In the genomic region with DNA sequence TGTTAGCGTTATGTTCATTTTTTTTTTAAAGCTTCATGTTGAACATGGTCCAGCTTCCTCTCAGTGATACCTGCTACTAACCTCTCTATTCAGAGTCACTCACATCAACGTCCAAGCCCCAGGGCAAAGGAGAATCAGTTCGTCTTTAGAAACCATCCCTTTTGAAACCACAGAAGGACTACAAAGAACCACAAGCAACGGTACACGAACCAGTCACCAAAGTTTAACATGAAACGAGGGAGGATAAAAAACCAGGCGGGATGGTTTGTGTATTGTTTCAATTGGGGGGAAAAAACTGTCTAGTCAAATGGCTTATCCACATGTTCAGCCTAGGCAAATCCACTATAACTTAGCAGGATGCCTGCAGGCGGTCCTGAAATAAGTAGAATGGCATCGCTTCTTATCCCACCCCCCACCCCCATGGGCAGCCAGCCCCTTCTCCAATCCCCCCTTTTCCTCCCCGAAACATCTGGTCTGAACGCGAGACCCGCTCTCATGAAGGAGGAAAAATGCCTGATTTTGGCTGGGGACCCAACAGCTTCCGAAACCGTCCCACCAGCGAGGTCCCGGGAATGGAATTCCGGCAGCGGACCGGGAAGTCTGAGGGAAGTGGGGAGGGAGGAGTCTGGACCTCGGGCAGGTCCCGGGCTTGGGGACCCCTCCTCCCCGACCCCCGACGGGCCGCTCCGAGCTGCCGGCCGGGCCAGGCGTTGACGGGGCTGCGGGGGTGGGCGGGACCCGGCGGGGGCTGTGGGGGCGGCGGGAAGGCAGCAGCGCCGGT, we compare ENCODE assay signal across 9 mouse cellular contexts. TPM values are rescaled to one million over a fixed set of nuclear protein-coding genes. Genes with fewer than 3 reads are reported as not detected.
DNase-seq lines count a peak whose midpoint lies in the region; ATAC-seq lines count a peak whose summit lies in the region.
"Had no signal": no experiment of that assay in that cellular context is flagged by ENCODE, and none has a peak within 500 bp of the region (broad histone marks: within the 10 kb centered on the region; RNA-seq: fewer than 3 reads in every experiment).

No protein-coding gene starts in this region.

- ATAC-seq in forebrain, embryonic 16.5 days: 0 out of 2 replicates have a peak, but pooled peaks have one; percentile 0
- no peak for ATAC-seq in intestine, embryonic 15.5 days
- ATAC-seq in megakaryocyte-erythroid progenitor cell, adult 5-6 weeks (replicated peaks; ENCODE audit: low FRiP score, low TSS enrichment, poor library complexity, severe bottlenecking): no peak

- H3K4me3 ChIP-seq in forebrain, embryonic 16.5 days (replicated peaks; ENCODE audit: low read length): peak overlapping the region; percentile 54
- H3K4me3 ChIP-seq in intestine, embryonic 15.5 days (replicated peaks): peak overlapping the region; percentile 85

- no peaks in the 10 kb centered on the region for H3K27me3 ChIP-seq in forebrain, embryonic 16.5 days (replicated peaks; ENCODE audit: control insufficient read depth, insufficient read depth, low read length)
- no peaks in the 10 kb centered on the region for H3K27me3 ChIP-seq in intestine, embryonic 15.5 days (replicated peaks)
- H3K27me3 ChIP-seq: Patski had no signal

- H3K4me2 ChIP-seq in forebrain, embryonic 16.5 days (ENCODE audit: low read length): peak overlapping the region; percentile 61
- H3K4me2 ChIP-seq in intestine, embryonic 15.5 days (replicated peaks): peak overlapping the region; percentile 91

- peak overlapping the region; percentile 76 for H3K27ac ChIP-seq in forebrain, embryonic 16.5 days (ENCODE audit: low read length)
- peak overlapping the region; percentile 90 for H3K27ac ChIP-seq in intestine, embryonic 15.5 days

- no peaks in the 10 kb centered on the region for H3K36me3 ChIP-seq in forebrain, embryonic 16.5 days (ENCODE audit: control insufficient read depth, insufficient read depth)
- no peaks in the 10 kb centered on the region for H3K36me3 ChIP-seq in intestine, embryonic 15.5 days

- WGBS in forebrain, embryonic 16.5 days: 2% methylated on average over 29 of the region's 39 CpGs
- WGBS in intestine, embryonic 15.5 days: 3% methylated on average over 34 of the region's 39 CpGs

- peaks cover 12% of the 10 kb centered on the region for H3K4me1 ChIP-seq in forebrain, embryonic 16.5 days (replicated peaks; ENCODE audit: control insufficient read depth, insufficient read depth, low read length)
- peaks cover 19% of the 10 kb centered on the region for H3K4me1 ChIP-seq in intestine, embryonic 15.5 days (replicated peaks)

- peak; percentile 58 for DNase-seq in embryo, embryonic 10 days (ENCODE audit: low spot score)
- no peak for DNase-seq in embryo, embryonic 9.5 days (ENCODE audit: extremely low spot score)
- peak; percentile 57 for DNase-seq in MN1 (ENCODE audit: low spot score)
- peak; percentile 72 for DNase-seq in lung, postnatal 10 days
- DNase-seq in cerebellum, postnatal 36 days: no peak

- no peaks in the 10 kb centered on the region for H3K9me3 ChIP-seq in forebrain, embryonic 16.5 days (ENCODE audit: control insufficient read depth, low read length)
- no peaks in the 10 kb centered on the region for H3K9me3 ChIP-seq in intestine, embryonic 15.5 days

- H3K9ac ChIP-seq in forebrain, embryonic 16.5 days (replicated peaks; ENCODE audit: low read depth, low read length): peak overlapping the region; percentile 83
- H3K9ac ChIP-seq in intestine, embryonic 15.5 days: peak overlapping the region; percentile 86

RNA-seq across cellular contexts. Expression of a gene that starts 0.7 kb away (rescaled TPM):
- 8.7 and 10.3 TPM in 2 replicates for polyA plus RNA-seq in forebrain, embryonic 16.5 days (2015; fragmentation: Nextera tagmentation; extraction: Ambion mirVana)
- polyA plus RNA-seq in intestine, embryonic 15.5 days (2015; fragmentation: Nextera tagmentation; extraction: Ambion mirVana): 16.3 and 17.3 TPM in 2 replicates
- 0.70 and 4.9 TPM in 2 replicates for total RNA-seq in megakaryocyte-erythroid progenitor cell, adult 5-6 weeks (2014; fragmentation: Nextera tagmentation)
- 0.61 and 1.8 TPM in 2 replicates for total RNA-seq in megakaryocyte-erythroid progenitor cell, adult 5-6 weeks (2017)

RNA-seq across cellular contexts. Expression of a gene that starts 23.1 kb away (rescaled TPM):
- polyA plus RNA-seq in forebrain, embryonic 16.5 days (2015; fragmentation: Nextera tagmentation; extraction: Ambion mirVana): 273 and 295 TPM in 2 replicates
- polyA plus RNA-seq in intestine, embryonic 15.5 days (2015; fragmentation: Nextera tagmentation; extraction: Ambion mirVana): 530 and 607 TPM in 2 replicates
- 165 and 208 TPM in 2 replicates for total RNA-seq in megakaryocyte-erythroid progenitor cell, adult 5-6 weeks (2014; fragmentation: Nextera tagmentation)
- total RNA-seq in megakaryocyte-erythroid progenitor cell, adult 5-6 weeks (2017): 86.9 and 93.6 TPM in 2 replicates

Comparison
In these comparisons a context has a peak if more than half of its experiments do, and no peak if none do; other contexts are left out.
1. DNase-seq: peak in embryo, embryonic 10 days (single experiment), MN1 (single experiment) and lung, postnatal 10 days (single experiment); none in embryo, embryonic 9.5 days (single experiment) and cerebellum, postnatal 36 days (0 of 2).